Mouse (Mus musculus): ENCODE results near the gene Ngrn. TPM values are rescaled to one million over a fixed set of nuclear protein-coding genes. Genes with fewer than 3 reads are reported as not detected.

Gene Ngrn
- polyA plus RNA-seq, 1 experiment: 21.6 TPM

DNA sequence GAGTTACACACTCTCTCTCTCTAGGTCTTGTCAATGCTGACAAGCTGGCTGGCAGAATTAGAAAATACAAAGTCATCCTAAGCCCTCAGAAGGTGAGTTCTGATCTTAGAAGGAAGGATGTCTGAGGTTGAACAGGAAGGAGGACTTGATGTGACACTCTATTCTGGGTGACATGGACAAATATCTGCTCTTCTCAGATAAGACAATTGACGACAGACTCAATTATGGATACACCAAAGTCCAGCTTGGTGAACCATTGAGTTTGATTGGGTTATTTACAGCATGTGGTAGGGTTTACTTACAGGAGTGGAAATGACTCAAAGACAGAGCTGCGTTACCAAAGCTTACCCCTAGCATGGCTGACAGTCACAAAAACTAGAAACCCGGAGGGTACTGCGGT, 15.4 kb downstream of the Ngrn start:
- no peaks in the 10 kb centered on the region for H3K4me1 ChIP-seq (ENCODE audit: control insufficient read depth, insufficient read depth, low read length)
- no peak overlapping the region for H3K4me3 ChIP-seq (ENCODE audit: insufficient read depth, low read depth, low read length)
- no peak overlapping the region for H3K27ac ChIP-seq (ENCODE audit: insufficient read depth, low read depth, low read length)
- no peak for TF ChIP-seq CTCF (conservative IDR thresholded peaks at IDR 0.05; ENCODE audit: insufficient read depth, insufficient read length, low read depth, low read length)
- no peak for TF ChIP-seq POLR2A (IDR thresholded peaks at IDR 0.05; ENCODE audit: low read depth, low read length)
- WGBS: 99% methylated on average over 4 of the region's 4 CpGs
- DNase-seq: no peak
- H3K36me3 ChIP-seq (ENCODE audit: control insufficient read depth, insufficient read depth, low read length): peaks cover 5% of the 10 kb centered on the region
- H3K27me3 ChIP-seq (replicated peaks; ENCODE audit: control insufficient read depth, insufficient read depth, low read length): no peaks in the 10 kb centered on the region

DNA sequence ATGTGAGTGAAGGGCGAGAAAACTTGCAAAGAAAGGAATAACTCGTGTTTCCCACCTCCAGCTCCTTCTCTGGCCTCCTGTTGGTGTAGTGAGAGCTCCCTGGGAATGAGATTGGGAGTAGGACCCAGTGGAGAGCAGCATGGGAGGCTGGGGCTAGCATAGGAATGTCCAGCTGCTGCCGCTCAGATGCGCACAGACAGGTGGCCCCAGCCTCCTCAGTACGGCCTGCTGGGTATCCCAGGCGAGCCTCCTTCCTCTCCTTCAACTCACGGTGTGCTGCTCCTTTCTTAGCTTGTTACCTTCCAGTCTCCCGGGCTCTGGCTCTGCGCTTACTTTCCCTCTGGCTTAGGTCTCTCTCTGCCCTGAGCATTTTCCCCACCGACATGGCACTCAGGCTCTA, 19.0 kb downstream of the Ngrn start:
- TF ChIP-seq POLR2A (IDR thresholded peaks at IDR 0.05; ENCODE audit: low read depth, low read length): no peak
- no peak for TF ChIP-seq CTCF (conservative IDR thresholded peaks at IDR 0.05; ENCODE audit: insufficient read depth, insufficient read length, low read depth, low read length)
- no peak for DNase-seq
- Histone ChIP-seq H3K27ac (ENCODE audit: insufficient read depth, low read depth, low read length) (no peak overlapping the region), H3K4me1 (ENCODE audit: control insufficient read depth, insufficient read depth, low read length) (no peaks in the 10 kb centered on the region), H3K4me3 (ENCODE audit: insufficient read depth, low read depth, low read length) (no peak overlapping the region), H3K27me3 (replicated peaks; ENCODE audit: control insufficient read depth, insufficient read depth, low read length) (no peaks in the 10 kb centered on the region), H3K36me3 (ENCODE audit: control insufficient read depth, insufficient read depth, low read length) (peaks cover 8% of the 10 kb centered on the region)
- 83% methylated on average over 10 of the region's 10 CpGs for WGBS

DNA sequence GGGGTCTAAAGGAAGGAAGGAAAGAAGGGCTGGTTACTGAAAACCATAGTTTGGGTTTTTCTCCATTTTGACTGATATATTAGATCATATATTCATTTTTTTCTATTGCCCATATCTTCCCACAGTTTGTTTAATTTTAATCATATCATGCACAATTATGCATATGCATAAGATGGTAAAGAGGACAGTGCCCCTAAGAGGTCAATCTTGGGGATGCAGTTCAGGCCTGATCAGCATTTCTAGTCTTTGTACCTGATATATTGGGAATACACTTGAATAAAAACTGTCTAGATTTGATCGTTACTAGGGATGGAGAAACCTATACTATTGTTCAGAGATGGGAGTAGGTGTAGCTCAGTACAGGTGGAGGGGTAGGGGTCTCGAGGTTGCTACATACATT, 20.0 kb downstream of the Ngrn start:
- H3K4me1 ChIP-seq (ENCODE audit: control insufficient read depth, insufficient read depth, low read length): no peaks in the 10 kb centered on the region
- no peaks in the 10 kb centered on the region for H3K27me3 ChIP-seq (replicated peaks; ENCODE audit: control insufficient read depth, insufficient read depth, low read length)
- peaks cover 7% of the 10 kb centered on the region for H3K36me3 ChIP-seq (ENCODE audit: control insufficient read depth, insufficient read depth, low read length)
- TF ChIP-seq POLR2A (IDR thresholded peaks at IDR 0.05; ENCODE audit: low read depth, low read length): no peak
- TF ChIP-seq CTCF (conservative IDR thresholded peaks at IDR 0.05; ENCODE audit: insufficient read depth, insufficient read length, low read depth, low read length): no peak
- WGBS: 83% methylated on average over 2 of the region's 2 CpGs
- no peak overlapping the region for H3K27ac ChIP-seq (ENCODE audit: insufficient read depth, low read depth, low read length)
- H3K4me3 ChIP-seq (ENCODE audit: insufficient read depth, low read depth, low read length): no peak overlapping the region
- no peak for DNase-seq

DNA sequence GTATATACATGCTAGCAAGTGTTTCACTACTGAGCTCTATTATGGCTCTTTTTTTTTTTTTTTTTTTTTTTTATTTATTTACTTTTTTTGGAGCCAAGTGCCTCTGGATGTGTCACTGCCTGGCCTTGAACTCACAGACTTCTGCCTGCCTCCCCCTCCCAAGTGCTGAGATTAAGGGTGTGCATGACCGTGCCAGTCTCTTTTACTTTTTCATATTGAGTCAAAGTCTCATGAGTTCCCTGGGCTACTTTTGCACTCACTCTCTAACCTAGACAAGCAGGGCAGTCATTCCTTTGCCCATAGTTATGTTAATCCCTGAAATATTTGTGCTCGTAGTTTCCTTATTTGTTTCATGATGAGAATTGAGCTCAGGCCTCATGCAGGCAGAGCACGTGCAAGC, 20.6 kb downstream of the Ngrn start:
- Histone ChIP-seq H3K4me3 (ENCODE audit: insufficient read depth, low read depth, low read length) (no peak overlapping the region), H3K27ac (ENCODE audit: insufficient read depth, low read depth, low read length) (no peak overlapping the region), H3K36me3 (ENCODE audit: control insufficient read depth, insufficient read depth, low read length) (peaks cover 6% of the 10 kb centered on the region), H3K27me3 (replicated peaks; ENCODE audit: control insufficient read depth, insufficient read depth, low read length) (no peaks in the 10 kb centered on the region), H3K4me1 (ENCODE audit: control insufficient read depth, insufficient read depth, low read length) (no peaks in the 10 kb centered on the region)
- WGBS: 93% methylated on average over 3 of the region's 3 CpGs
- no peak for TF ChIP-seq CTCF (conservative IDR thresholded peaks at IDR 0.05; ENCODE audit: insufficient read depth, insufficient read length, low read depth, low read length)
- no peak for TF ChIP-seq POLR2A (IDR thresholded peaks at IDR 0.05; ENCODE audit: low read depth, low read length)
- no peak for DNase-seq

DNA sequence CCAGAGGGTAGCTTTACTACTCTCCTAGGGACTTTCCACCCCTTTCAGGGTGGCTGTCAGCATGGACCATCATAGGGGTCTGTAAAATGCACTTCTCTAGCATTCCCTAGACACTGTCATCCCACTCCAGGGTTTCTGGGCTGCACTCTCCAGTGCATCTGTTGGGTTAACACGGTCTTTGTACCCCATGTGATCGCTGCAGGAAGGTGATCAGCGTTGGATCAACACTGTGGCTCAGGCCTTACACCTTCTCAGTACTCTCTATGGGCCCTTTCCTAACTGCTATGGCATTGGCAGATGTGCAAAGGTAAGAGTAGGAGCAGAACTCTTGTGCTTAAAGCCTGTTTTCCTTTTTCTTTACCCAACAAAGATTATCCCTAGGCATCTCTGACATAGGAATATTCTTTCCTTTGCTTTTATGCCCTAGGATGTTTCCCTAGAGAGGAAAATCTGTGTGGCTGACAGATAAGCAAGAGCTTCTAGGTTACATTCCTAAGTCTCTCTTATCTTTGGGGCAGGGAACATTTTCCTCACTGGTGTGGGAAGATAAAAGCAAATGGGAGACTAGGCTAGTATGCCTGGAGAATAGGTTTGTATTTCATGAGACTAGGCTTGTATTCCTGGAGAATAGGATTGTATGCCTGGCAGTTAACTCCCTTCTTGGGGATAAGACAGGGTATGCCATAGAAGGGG, 22.4 kb downstream of the Ngrn start:
- no peak for TF ChIP-seq CTCF (conservative IDR thresholded peaks at IDR 0.05; ENCODE audit: insufficient read depth, insufficient read length, low read depth, low read length)
- TF ChIP-seq POLR2A (IDR thresholded peaks at IDR 0.05; ENCODE audit: low read depth, low read length): no peak
- Histone ChIP-seq H3K4me1 (ENCODE audit: control insufficient read depth, insufficient read depth, low read length) (no peaks in the 10 kb centered on the region), H3K27ac (ENCODE audit: insufficient read depth, low read depth, low read length) (no peak overlapping the region)

DNA sequence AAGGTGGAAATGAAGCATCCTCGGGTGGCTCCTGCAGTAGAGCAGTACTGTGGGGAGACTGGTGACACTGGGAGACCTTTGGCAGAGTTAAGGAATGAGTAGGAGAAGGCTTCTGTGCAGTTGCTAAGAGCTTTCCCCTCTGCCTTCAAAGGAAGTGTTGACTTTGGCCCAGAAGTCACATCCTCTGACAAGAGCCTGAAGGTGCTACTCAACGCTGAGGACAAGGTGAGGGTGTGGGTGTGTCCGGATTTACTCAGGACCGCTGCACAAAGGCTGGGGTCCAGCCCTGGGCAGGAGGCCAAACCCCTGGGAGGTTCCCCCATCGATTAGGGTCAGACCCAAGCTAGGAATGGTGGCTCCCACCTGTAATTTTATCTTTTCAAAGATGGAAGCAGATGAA, 23.4 kb downstream of the Ngrn start:
- H3K27me3 ChIP-seq (replicated peaks; ENCODE audit: control insufficient read depth, insufficient read depth, low read length): no peaks in the 10 kb centered on the region
- H3K36me3 ChIP-seq (ENCODE audit: control insufficient read depth, insufficient read depth, low read length): peaks cover 4% of the 10 kb centered on the region
- no peak for DNase-seq
- TF ChIP-seq CTCF (conservative IDR thresholded peaks at IDR 0.05; ENCODE audit: insufficient read depth, insufficient read length, low read depth, low read length): no peak
- TF ChIP-seq POLR2A (IDR thresholded peaks at IDR 0.05; ENCODE audit: low read depth, low read length): no peak
- no peak overlapping the region for H3K27ac ChIP-seq (ENCODE audit: insufficient read depth, low read depth, low read length)
- WGBS: 85% methylated on average over 5 of the region's 5 CpGs
- H3K4me1 ChIP-seq (ENCODE audit: control insufficient read depth, insufficient read depth, low read length): no peaks in the 10 kb centered on the region
- no peak overlapping the region for H3K4me3 ChIP-seq (ENCODE audit: insufficient read depth, low read depth, low read length)

More for the DNA sequence above, 22.4 kb downstream of the Ngrn start:
- whole genome bisulfite sequencing: 85% methylated on average over 3 of the region's 3 CpGs
- no peak overlapping the region for H3K4me3 ChIP-seq (ENCODE audit: insufficient read depth, low read depth, low read length)
- no peak for DNase-seq
- peaks cover 6% of the 10 kb centered on the region for H3K36me3 ChIP-seq (ENCODE audit: control insufficient read depth, insufficient read depth, low read length)
- H3K27me3 ChIP-seq (replicated peaks; ENCODE audit: control insufficient read depth, insufficient read depth, low read length): no peaks in the 10 kb centered on the region

DNA sequence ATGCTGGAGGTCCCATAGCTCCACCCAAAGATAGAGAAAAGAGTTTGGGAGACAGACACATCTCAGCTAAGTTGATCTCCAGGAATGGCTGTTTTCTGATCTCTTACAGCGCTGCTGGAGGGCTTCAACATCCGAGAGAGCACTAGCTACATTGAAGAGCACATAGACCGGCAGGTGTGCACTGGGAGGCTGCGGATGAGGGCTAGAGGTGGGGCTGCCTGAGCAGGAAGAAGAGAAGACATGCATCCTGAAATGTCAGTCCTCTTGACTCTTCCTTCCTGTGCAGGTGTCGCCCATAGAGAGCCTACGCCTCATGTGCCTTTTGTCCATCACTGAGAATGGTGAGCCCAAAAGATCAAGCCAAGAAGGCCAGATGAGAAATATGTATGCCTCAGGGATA, 24.7 kb downstream of the Ngrn start:
- H3K4me1 ChIP-seq (ENCODE audit: control insufficient read depth, insufficient read depth, low read length): no peaks in the 10 kb centered on the region
- 90% methylated on average over 6 of the region's 6 CpGs for WGBS
- H3K27ac ChIP-seq (ENCODE audit: insufficient read depth, low read depth, low read length): no peak overlapping the region
- H3K4me3 ChIP-seq (ENCODE audit: insufficient read depth, low read depth, low read length): no peak overlapping the region
- no peaks in the 10 kb centered on the region for H3K27me3 ChIP-seq (replicated peaks; ENCODE audit: control insufficient read depth, insufficient read depth, low read length)
- no peak for TF ChIP-seq POLR2A (IDR thresholded peaks at IDR 0.05; ENCODE audit: low read depth, low read length)
- TF ChIP-seq CTCF (conservative IDR thresholded peaks at IDR 0.05; ENCODE audit: insufficient read depth, insufficient read length, low read depth, low read length): no peak
- H3K36me3 ChIP-seq (ENCODE audit: control insufficient read depth, insufficient read depth, low read length): peaks cover 4% of the 10 kb centered on the region; the same call in 1 of the 2 replicates
- DNase-seq: no peak
